Mouse (Mus musculus): ENCODE measurements around the gene Cnot8.

Gene Cnot8

DNA sequence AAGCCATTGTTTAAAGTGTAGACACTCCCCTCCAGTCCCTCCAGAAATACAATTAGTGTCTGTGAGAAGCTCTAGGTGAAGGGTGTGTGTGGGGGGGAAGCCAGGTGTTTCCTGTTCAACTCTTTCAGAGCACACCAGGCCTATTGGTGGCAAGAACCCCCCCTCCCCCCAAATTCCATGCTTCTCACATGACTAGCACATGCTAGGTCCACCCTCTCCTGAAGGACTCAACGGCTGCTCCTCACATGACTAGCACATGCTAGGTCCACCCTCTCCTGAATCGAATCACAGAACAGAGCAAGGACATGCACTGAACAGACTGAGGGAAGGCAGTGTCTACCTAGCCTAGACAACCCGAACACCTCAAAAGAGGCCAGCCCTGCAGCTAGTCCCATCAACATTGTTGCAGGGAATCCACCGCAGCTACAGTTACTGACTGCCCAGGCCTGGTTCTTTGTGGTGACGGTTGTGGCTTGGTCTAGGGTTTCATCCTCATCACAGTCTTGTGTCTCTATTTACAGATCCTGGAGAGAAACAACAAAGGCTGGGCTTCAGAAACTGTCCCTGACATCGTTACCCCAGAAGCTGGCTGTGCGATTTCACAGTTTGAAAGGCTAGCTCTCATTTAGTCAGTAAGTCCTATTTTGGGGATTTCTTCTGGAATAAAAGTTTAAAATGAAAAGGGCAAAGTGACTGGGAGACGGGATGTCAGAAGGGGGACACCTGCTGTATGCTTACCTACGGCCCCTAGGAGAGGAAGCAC, 1.2 kb upstream of the Cnot8 start:
- in situ Hi-C loops (cut with MboI; ENCODE audit: low sequenced_read_pairs): no loop called here

DNA sequence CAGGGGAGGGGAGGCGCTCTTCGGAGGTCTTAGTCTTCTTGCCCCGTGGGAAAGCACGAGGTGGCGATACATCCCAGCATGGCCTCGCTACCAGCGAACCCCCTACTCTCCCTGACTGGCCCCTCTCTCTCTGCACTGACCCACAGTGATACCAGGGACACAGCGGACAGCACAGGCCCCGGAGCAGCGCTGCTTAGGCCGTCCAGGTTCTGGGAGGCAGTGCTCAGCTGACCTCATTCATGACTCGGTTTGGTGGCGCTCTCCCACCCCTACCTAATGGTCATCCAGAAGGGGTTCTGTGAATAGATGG, 654 bp upstream of the Cnot8 start:
- in situ Hi-C loops (cut with MboI; ENCODE audit: low sequenced_read_pairs): no loop called here

DNA sequence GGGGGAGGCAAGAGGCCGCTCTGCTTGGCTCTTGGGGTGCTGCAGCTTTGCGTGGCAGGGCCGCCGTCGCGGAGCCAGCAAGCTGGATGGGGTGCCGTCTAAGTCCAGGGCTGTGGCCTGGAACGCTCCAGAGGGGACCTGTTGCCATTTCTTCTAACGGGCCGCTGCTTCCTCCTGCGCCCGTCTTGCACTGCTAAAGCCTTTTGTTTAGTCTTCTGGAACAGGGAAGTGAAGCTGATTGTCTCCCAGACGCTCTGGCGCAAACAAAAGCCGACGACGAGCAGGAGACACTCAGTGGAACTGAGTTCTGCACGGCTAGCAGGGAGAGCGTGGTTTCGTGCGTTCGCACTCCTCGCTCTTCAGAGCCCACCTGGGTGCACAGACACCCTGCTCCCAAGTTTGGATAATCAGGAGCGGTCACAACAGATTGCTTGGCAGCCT, 418 bp downstream of the Cnot8 start:
- in situ Hi-C loops (cut with MboI; ENCODE audit: low sequenced_read_pairs): no loop called here

DNA sequence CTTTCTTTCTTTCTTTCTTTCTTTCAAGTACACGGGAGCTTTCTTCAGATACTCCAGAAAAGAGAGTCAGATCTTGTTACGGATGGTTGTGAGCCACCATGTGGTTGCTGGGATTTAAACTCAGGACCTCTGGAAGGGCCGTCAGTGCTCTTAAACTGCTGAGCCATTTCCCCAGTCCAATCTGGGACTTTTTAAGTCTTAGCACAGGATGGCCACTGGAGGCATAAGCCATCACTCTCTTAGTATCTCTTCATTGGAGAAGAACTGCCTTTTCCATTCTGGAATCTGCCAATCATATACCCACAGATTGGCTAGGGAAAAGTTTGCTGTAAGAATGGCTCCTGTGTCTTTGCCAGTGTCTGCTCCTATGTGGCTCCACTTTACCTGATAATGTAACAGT, 3.1 kb downstream of the Cnot8 start:
- in situ Hi-C loops (cut with MboI; ENCODE audit: low sequenced_read_pairs): no loop called here

DNA sequence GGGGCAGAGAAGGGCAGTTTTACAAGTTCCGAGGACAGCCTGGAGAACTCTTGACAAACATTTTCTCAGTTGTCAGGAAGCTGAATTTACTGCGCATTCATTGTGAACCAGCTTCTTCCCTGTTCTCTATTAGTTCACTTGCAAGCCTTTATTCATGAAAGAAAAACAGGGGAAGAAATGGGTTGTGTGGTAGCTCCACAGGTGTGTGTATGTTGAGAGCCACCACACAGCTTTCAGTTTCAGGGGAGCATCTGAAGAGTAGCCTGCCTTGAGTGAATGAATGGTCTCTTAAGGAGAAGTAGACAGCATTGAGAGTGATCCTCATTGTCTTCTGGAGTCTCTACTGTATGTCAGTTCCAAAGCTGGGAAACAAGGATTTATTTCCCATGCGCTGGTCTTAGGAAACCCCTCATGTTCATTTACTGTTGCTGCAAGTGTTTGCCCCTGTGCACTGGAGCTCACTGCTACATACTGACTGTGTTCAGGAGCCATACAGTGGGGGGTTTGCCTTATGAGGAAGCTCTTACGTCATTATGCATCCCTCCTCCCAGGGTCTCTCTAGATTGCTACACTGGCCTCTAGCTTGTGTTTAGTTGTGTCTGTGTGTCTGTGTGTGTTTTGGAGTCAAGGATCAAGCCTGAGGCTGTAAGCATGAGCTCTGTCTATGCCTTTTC, 3.8 kb downstream of the Cnot8 start:
- in situ Hi-C loops (cut with MboI; ENCODE audit: low sequenced_read_pairs): no loop called here

DNA sequence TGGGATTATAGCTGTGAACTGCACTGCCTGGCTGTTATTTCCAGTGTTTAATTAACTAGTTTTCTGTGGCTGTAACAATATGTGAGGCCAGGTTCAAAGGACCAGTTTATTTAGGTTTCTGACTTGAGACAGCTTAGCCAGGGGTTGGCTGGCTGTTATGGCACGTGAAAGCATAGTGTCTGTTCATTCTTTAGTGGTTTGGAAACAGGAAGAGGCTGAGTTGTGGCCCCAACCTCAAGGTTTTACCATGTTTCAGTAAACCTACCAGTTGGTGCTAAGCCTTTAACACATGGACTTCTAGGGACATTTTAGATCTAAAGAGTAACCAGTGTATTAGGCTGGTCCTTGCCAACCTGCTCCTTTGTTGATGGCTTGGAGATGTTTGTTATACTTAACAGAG, 12.6 kb downstream of the Cnot8 start:
- in situ Hi-C loops (cut with MboI; ENCODE audit: low sequenced_read_pairs): no loop called here

DNA sequence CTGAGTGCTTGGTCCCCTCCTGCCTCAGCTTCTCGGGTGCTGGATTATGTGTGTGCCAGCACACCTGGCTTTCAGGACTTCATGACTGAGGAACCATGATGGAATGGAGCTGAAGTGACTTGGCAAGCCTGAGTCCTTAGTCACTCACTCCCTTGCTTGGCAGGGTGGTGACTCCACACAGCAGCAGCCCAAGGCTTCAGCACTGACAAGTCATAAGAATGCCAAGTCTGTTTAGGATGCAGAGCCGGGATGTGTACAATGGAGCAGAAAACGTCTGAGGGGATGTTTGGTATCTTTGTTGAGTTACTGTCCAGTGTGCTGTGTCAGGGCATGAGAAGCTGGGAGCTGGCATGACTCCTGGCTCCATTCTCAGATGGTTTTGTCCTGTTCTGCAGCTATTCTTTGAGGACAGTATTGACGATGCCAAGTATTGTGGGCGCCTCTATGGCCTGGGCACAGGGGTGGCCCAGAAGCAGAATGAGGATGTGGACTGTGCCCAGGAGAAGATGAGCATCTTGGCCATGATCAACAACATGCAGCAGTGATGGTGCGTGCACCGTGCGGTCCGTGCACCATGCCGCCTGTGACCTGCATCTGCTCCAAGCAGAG, 13.2 kb downstream of the Cnot8 start:
- in situ Hi-C loops (cut with MboI; ENCODE audit: low sequenced_read_pairs): no loop called here

DNA sequence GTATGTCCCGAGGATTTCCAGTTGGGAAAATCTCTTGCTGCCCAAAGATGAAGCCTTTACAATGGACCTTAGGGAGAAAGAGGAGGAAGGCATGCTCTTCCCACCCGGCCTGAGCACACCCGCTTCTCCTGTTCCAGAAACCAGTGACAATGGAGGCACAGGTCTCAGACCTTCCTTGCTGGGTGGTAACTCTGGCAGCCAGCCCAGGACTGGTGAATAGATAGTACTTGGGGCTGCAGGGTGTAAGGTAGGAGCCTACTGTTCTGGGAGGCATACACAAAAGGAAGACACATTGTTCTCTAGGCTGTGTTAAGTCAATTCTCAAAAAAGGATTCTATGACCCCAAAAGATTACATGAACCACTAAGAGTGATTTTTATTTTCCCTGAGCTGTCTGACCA, 16.7 kb downstream of the Cnot8 start:
- in situ Hi-C loops (cut with MboI; ENCODE audit: low sequenced_read_pairs): no loop called here

DNA sequence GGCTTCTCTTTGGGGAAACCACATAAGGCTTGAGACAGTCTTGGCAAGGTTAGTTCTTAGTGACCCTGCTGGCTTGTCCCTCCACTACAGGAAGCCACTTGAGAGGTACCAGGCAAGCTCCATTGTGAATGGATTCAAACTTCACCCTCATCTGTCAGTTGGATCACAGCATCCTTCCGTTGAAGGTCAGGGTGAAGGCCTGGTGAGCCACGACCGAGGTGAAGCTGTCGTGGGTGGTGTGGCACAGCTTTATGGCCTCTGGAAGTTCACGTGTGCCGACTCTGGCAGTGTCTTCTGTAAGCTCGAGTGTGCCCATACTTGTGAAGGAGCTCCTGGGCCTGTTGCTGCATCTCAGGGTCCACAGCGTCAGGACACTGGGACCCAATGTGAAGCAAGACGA, 17.4 kb downstream of the Cnot8 start:
- in situ Hi-C loops (cut with MboI; ENCODE audit: low sequenced_read_pairs): no loop called here

DNA sequence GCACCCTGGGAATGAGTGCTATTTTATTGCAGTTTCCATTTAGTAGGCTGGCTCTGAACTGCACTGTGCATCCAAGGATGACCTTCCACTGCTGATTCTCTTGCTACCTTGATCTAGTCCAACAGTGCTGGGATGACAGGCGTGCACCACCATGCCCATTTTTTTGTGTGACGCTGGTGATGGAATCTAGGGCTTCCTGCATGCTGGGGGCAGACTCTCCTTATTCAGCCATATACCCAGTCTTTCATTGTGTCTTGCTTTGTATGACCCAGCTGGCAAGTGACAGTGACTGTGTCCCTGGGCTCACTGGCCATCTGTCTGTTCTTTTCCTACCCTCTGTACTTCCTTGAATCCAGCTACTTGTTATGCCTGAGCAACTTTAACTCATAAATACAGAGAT, 19.8 kb downstream of the Cnot8 start:
- in situ Hi-C loops (cut with MboI; ENCODE audit: low sequenced_read_pairs): no loop called here

DNA sequence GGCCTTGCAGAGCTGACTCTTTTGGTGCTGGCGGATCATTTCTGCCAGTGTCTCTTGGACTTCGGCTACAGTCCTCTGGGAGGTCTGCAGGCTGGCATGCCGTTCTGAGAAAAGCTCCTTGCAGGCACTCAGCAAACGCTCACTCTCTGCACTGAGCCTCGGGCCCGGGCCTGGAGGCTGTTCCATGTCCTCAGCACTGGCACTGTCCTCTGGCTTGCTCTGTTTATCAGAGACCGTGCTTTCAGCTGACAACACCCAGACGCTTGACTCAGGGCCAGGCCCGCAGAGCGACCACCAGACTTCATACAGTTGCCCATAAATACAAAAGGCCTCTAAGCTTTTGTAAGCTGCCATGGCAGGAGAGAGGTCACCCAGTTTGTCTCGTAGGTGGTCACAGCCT, 21.1 kb downstream of the Cnot8 start:
- in situ Hi-C loops (cut with MboI; ENCODE audit: low sequenced_read_pairs): no loop called here

DNA sequence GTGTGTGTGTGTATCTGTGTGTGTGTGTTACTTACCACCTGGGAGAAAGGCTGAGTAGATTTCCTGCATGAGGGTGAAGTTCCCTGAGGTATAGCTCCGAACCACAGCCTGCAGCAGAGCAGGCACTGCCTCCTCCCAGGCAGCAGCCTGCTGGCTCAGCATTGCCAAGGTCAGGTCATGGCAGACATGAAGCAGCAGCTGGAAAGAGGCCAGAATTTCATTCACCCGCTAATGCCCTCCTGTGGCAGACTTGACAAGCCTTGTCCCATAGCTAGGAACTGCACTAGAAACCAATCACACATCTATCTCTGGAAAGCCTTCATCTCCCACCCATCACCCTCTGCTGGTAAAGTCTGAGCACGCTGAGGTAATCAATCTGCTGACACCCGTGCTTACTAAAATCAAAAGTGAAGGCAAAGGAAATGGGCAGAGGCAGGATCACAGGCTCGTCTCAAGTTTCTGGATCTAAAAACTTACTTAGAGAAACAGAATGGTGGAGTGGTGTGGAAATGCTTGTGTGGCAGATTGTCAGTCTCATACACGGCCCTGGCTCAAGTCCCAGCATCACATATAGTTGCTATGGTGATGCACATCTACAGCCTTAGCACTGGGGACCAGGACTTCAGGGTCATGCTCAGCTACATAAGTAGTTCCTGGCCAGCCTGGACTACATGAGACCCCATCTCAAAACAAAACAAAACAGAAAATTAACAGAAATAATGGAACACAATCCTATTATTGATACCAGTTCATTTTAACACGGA, 22.6 kb downstream of the Cnot8 start:
- in situ Hi-C loops (cut with MboI; ENCODE audit: low sequenced_read_pairs): no loop called here

DNA sequence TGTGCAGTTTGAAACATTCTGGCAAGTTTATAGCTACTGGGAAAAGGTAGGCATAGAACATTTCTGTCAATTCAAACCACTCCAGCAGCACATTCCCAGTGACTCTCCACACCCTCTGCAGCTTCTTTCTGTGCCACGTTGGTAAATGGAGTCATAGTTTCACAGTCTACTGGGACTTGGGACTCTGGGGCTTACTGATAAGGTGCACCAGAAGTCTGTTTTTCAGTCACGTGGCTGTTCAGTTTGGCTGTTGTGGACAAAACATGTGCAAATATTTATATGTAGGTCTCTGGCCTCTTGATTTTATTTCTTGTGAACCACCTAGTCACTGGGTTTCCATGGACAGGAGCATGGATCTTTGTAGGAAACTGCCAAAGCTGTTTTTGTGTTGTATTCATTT, 23.6 kb downstream of the Cnot8 start:
- in situ Hi-C loops (cut with MboI; ENCODE audit: low sequenced_read_pairs): no loop called here

DNA sequence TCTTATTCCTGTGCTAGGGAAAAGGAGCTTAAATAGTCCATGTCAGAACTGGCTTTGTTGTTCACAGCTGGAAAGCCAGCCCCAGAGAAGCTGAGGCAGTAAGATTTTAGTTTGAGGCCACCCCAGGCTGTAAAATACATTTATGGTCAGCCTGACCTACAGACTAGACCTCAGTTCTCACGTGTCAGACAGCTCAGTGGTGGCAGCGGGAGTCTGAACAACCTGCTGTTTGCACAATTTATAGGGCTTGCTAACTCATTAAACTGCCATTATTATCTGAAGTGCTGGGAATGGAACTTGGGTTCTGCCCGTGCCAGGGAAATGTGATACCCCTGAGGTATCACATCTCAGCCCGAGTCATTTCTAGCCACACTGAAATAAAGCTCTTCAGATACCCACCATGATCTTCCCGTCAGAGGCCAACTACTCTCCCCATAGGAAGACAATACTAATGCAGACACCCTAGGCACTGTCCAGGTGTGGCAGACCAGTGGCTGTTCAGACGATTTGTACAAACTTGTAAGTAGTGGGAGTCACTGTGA, 25.4 kb downstream of the Cnot8 start:
- in situ Hi-C loops (cut with MboI; ENCODE audit: low sequenced_read_pairs): no loop called here

DNA sequence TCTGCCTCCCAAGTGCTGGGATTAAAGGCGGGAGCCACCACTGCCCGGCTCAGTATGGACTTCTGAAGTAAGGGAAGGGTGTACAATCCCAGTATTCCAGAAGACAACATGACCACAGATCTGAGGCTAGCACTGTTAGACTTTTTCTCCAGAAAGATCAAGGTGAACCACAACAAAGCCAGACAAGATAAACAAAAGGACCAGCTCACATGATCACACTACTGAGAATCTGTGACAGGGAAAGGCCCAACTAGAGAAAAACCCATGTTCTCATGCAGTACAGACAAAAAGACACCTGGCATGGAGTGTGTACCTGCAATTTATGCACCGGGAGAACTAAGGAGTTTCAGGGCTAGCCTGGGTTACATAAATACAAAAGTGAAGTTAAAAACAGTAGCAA, 28.1 kb downstream of the Cnot8 start:
- in situ Hi-C loops (cut with MboI; ENCODE audit: low sequenced_read_pairs): no loop called here

DNA sequence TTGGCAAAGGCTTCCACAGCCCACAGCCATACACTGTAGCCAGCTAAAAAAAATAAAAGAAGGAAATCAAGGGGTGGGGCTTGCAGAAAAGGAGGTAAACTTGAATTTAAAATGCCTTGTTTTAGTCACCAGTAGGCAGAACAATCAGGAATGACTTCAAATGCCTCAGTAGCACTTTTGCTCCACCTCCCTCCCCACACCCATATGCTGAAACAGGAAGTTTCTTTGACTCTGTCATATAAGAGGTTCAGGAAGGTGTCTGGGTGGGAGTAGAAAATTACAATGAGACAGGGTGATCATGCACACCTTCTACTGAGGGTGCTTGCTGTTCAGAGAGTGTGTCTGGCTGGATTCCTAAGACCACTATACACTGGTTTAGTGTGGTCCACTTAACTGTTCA, 30.9 kb downstream of the Cnot8 start:
- in situ Hi-C loops (cut with MboI; ENCODE audit: low sequenced_read_pairs): no loop called here

DNA sequence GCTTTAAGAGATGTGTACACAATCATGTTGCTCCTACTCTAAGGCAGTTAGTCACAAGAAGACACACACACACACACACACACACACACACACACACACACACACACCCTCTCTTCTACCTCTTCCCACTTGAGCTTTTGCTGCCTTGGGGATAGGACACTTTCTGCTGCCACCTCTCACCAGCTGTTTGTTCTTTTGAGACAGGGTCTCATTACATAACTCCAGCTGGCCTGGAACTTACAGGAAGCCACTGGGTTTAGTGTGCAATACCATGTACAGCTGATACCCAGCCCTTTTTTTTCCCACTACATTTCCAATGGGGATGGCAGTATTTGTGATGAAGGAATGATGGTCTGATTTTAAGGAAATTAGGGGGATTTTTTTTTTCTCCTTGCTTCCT, 31.3 kb downstream of the Cnot8 start:
- in situ Hi-C loops (cut with MboI; ENCODE audit: low sequenced_read_pairs): no loop called here

DNA sequence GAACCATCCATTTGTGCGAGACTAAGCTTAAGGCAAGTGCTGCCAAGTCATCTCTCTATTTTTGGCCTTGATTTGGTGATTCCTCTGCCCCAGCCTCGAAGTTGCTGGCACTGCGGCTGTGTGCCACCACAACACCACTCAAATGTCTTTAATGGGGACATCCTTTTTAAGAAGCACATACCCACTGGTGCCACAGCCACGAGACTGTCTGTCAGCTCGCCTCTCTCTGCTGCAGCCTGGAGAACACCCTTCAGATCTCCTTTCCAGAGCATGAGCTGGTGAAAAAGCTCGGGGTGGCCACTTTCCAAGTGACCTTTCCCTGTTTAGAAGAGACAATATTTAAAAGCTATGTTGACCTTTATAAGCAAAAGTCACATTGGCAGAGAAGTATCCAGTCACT, 32.7 kb downstream of the Cnot8 start:
- in situ Hi-C loops (cut with MboI; ENCODE audit: low sequenced_read_pairs): no loop called here

DNA sequence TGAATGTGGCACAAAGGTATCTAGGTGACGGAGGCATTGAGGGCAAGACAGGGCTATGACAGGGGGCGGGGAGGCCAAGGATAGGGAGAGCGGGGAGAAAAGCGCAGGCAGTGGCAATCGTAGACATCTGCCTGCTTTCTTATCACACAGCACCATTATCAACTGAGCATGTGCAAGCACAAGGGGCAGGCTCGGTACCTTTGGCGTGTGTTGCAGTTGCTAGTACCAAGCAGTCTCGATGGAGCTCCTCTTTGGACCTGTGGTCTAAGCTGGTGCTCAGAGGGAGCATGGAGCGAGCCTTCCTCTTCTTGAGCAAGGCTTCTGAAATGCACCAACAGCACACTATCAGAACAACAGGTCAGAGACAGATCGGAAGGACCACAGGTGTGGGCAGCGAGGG, 34.9 kb downstream of the Cnot8 start:
- in situ Hi-C loops (cut with MboI; ENCODE audit: low sequenced_read_pairs): no loop called here

DNA sequence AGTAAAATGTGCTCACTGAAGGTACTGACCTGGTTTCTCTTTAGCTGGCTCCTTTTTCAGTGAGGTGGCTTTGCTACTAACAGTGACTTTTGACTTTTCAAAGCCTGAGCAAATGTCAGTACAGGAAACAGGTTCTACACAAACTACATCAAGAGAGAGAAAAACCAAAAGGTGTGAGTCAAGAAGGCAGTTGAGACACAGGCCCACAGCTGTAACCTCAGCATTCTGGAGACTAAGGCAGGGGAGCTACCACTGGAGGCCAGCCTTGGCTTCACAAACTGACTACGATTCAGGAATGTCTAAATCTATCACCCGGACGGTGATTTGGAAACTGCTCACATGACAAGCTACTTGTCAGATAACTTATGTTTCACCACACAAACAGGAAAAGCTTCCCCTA, 35.5 kb downstream of the Cnot8 start:
- in situ Hi-C loops (cut with MboI; ENCODE audit: low sequenced_read_pairs): no loop called here

DNA sequence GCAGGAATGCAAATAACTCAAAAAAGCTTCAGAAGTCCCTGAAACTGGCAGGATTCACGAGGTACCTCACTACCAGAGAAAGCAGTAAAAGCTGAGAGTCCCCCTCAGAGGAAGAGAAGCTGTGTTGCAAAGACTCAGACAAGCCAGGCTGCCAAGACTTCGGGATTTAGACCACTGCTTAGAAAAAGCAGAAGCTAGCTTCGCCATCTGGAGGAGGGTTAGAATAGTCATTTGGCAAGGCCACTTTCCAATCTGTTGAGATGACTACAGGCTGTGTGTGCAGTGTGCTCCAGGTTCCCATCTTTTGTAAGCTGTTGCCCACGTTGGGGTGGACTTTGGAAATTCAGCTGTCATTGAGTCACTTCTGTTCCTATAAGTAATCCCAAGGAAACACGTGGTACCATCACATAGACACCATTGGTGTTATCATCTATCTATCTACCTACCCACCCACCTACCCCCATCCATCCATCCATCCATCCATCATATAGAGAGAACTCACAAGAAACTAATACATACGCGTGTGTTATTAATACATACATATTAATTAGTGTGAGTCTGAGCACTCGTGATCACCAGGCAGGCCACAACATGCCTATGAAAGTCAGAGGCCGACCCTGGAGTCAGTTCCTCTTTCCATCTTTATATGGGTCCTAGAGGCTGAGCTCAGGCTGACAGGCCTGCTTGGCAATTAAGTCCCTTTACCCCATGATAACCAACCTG, 39.9 kb downstream of the Cnot8 start:
- in situ Hi-C loops (cut with MboI; ENCODE audit: low sequenced_read_pairs): no loop called here

Measured in CH12F3 (cell line).